Mouse (Mus musculus): ENCODE results near the gene AC141477.1.

DNA sequence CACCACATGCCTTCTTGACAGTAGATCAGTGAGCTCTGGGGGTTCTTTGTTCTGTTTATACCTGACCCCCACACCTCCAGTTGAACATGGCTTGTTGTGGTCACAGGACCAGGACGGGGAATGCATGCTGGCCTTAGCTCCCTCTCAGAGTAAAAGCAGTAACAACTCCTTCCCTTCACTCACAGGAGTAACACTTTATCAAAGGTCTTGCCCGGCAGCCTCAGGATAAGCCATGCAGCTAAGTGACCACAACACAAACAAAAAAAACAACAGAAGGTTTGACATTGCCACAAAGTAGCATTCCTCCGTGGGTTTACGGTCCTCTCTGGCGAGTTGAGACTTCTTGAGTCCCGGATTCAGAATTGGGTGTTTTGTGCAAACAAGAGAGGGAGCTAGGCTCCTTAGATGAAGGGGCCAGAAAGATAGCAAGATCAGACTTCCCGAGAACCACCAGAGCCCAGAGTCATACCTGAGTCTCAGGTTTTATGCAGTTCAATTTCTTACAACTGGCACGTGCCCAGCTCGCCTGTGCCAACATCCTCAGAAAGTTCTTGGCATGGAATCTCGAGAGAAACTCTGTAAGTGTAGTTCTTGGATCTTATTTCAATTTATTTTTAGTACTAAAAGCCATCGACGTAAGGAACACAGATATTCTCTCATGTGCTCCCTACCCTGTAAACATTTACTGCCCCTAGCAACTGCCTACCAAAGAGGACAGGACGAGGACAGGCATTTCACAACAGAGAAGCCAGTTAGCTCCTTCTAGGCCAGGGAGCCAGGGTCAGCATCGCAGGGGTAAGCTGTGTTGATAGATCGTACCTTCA is 7.4 kb upstream of the AC141477.1 start:
- no peak for TF ChIP-seq CTCF (IDR thresholded peaks at IDR 0.05; ENCODE audit: low read depth)
- no peak for TF ChIP-seq EP300 (IDR thresholded peaks at IDR 0.05; ENCODE audit: low read depth)
